Mouse (Mus musculus) spleen, adult 2 months (tissue): ENCODE data around the gene Olfr351. TPM values are rescaled to one million over a fixed set of nuclear protein-coding genes. Genes with fewer than 3 reads are reported as not detected.

Experiments
- DNase-seq, 2 experiments: peaks; one replicate each; pipeline versions ENCODE4 v3.0.0 to v3.0.0-alpha.2; 2012 to 2021; ENCODE audit warnings: low spot score in 2 of 2, low read depth in 1 of 2
- H3K27ac ChIP-seq: fragments of 200-500 bp; 2 replicates; pipeline ENCODE4 v1.5.1; 2012; ENCODE audit warnings: low read length, inconsistent platforms; ENCODE audit not compliant: insufficient read depth
- H3K27me3 ChIP-seq: fragments of 200-500 bp; 2 replicates; pipeline ENCODE4 v1.6.1; 2012; ENCODE audit warnings: mild to moderate bottlenecking, moderate library complexity, low read length, inconsistent platforms; ENCODE audit not compliant: control insufficient read depth, insufficient read depth
- H3K36me3 ChIP-seq: fragments of 200-500 bp; 2 replicates; pipeline ENCODE4 v1.6.1; 2012; ENCODE audit warnings: mild to moderate bottlenecking, low read length, inconsistent platforms; ENCODE audit not compliant: control insufficient read depth, insufficient read depth
- H3K4me1 ChIP-seq: fragments of 200-500 bp; 2 replicates; pipeline ENCODE4 v1.6.1; 2011; ENCODE audit warnings: inconsistent platforms; ENCODE audit not compliant: control insufficient read depth, insufficient read depth, insufficient read length
- H3K4me3 ChIP-seq: fragments of 200-500 bp; 2 replicates; pipeline ENCODE4 v1.5.1; 2011; ENCODE audit warnings: mild to moderate bottlenecking, inconsistent platforms; ENCODE audit not compliant: insufficient read depth, insufficient read length; ENCODE audit errors: extremely low read depth
- CTCF ChIP-seq: fragments of 200-500 bp; IDR thresholded peaks from 2 replicates; pipeline ENCODE4 v1.5.1; 2011; ENCODE audit warnings: mild to moderate bottlenecking, inconsistent platforms; ENCODE audit not compliant: insufficient read depth, insufficient read length, insufficient replicate concordance; ENCODE audit errors: extremely low read depth
- POLR2A ChIP-seq: fragments of 200-500 bp; IDR thresholded peaks from 2 replicates; pipeline ENCODE4 v1.6.1; 2011; ENCODE audit warnings: low read depth, low read length, inconsistent platforms
- WGBS: fragments of 180-500 bp; shearing (Covaris S2); methylation state at CpG from one replicate; pipeline ENCODE4 v1.1.7; 2018; 5-methylcytosine and 5-hydroxymethylcytosine counted together
- polyA plus RNA-seq: library from polyadenylated mRNA; depleted of rRNA; stranded (reverse); fragments of >200 nt; gene quantifications from 2 replicates; pipeline ENCODE4 v1.2.3, GENCODE M21; 2012; rRNA removed

Olfr351 gene
- polyA plus RNA-seq = not detected in 2 replicates

- TF ChIP-seq POLR2A (no peak), CTCF (no peak)
- Histone ChIP-seq H3K27me3 (no peaks in the 10 kb centered on the region), H3K27ac (no peak within 1 kb of the TSS), H3K36me3 (no peaks in the 10 kb centered on the region), H3K4me1 (no peaks in the 10 kb centered on the region), H3K4me3 (no peak within 1 kb of the TSS)
- no peak for DNase-seq
- WGBS = 93% methylated on average over 1 of the region's 1 CpGs
Measured at GRCm38 (mm10) chr2:36862560-36862959, at the start of gene Olfr351. Gene Olfr351, minus strand, starts transcription at chr2:36862660.

GRCm38 (mm10) chr2:36905380-36905779, 42.9 kb upstream of the Olfr351 start, which contains the start of gene Olfr354:
Gene Olfr354, plus strand, starts transcription at chr2:36905680.
- no peak within 1 kb of the TSS for H3K4me3 ChIP-seq
- no peak for TF ChIP-seq CTCF
- TF ChIP-seq POLR2A = no peak
- no peaks in the 10 kb centered on the region for H3K27me3 ChIP-seq
- H3K36me3 ChIP-seq = no peaks in the 10 kb centered on the region
- DNase-seq = no peak
- H3K27ac ChIP-seq = no peak within 1 kb of the TSS
- no peaks in the 10 kb centered on the region for H3K4me1 ChIP-seq

- Histone ChIP-seq H3K36me3 (no peaks in the 10 kb centered on the region), H3K27me3 (no peaks in the 10 kb centered on the region), H3K4me1 (no peaks in the 10 kb centered on the region), H3K27ac (no peak overlapping the region), H3K4me3 (no peak overlapping the region)
- DNase-seq = no peak
- no peak for TF ChIP-seq POLR2A
- TF ChIP-seq CTCF = no peak
Measured at GRCm38 (mm10) chr2:36897114-36897513, 34.7 kb upstream of the Olfr351 start.

GRCm38 (mm10) chr2:36892836-36893235, 30.4 kb upstream of the Olfr351 start, which contains the start of gene Olfr353:
Gene Olfr353, minus strand, starts transcription at chr2:36892936.
- no peak within 1 kb of the TSS for H3K4me3 ChIP-seq
- H3K27ac ChIP-seq = no peak within 1 kb of the TSS
- TF ChIP-seq CTCF (no peak), POLR2A (no peak)
- H3K27me3 ChIP-seq = no peaks in the 10 kb centered on the region
- no peak for DNase-seq
- no peaks in the 10 kb centered on the region for H3K4me1 ChIP-seq
- H3K36me3 ChIP-seq = no peaks in the 10 kb centered on the region

- H3K27me3 ChIP-seq = no peaks in the 10 kb centered on the region
- no peaks in the 10 kb centered on the region for H3K4me1 ChIP-seq
- DNase-seq = no peak
- no peak within 1 kb of the TSS for H3K4me3 ChIP-seq
- no peak within 1 kb of the TSS for H3K27ac ChIP-seq
- H3K36me3 ChIP-seq = no peaks in the 10 kb centered on the region
- no peak for TF ChIP-seq CTCF
- no peak for TF ChIP-seq POLR2A
- 87% methylated on average over 1 of the region's 1 CpGs for WGBS
Measured at GRCm38 (mm10) chr2:36868160-36868559, 5.7 kb upstream of the Olfr351 start, which contains the start of gene Olfr352. Gene Olfr352, plus strand, starts transcription at chr2:36868460.

GRCm38 (mm10) chr2:36846010-36846409, 16.4 kb downstream of the Olfr351 start, which contains the start of gene Olfr350:
Gene Olfr350, plus strand, starts transcription at chr2:36846310.
- TF ChIP-seq CTCF (no peak), POLR2A (no peak)
- H3K36me3 ChIP-seq = no peaks in the 10 kb centered on the region
- no peak within 1 kb of the TSS for H3K27ac ChIP-seq
- no peak within 1 kb of the TSS for H3K4me3 ChIP-seq
- no peak for DNase-seq
- no peaks in the 10 kb centered on the region for H3K4me1 ChIP-seq
- H3K27me3 ChIP-seq = no peaks in the 10 kb centered on the region
- 86% methylated on average over 1 of the region's 1 CpGs for WGBS

- H3K27ac ChIP-seq = no peak within 1 kb of the TSS
- no peaks in the 10 kb centered on the region for H3K4me1 ChIP-seq
- 79% methylated on average over 1 of the region's 1 CpGs for WGBS
- no peaks in the 10 kb centered on the region for H3K27me3 ChIP-seq
- H3K4me3 ChIP-seq = no peak within 1 kb of the TSS
- H3K36me3 ChIP-seq = no peaks in the 10 kb centered on the region
- TF ChIP-seq CTCF = no peak
- no peak for TF ChIP-seq POLR2A
- no peak for DNase-seq
Measured at GRCm38 (mm10) chr2:36816932-36817331, 45.5 kb downstream of the Olfr351 start, which contains the start of gene Olfr3. Gene Olfr3, minus strand, starts transcription at chr2:36817032.

Other genes starting within 250 kb of the Olfr351 start
- not detected in 2 replicates for gene Olfr345, start 222.6 kb downstream of the Olfr351 start, polyA plus RNA-seq
- gene Olfr346, start 176.9 kb downstream of the Olfr351 start, polyA plus RNA-seq = not detected in 2 replicates
- gene Olfr347, start 130.8 kb downstream of the Olfr351 start, polyA plus RNA-seq = not detected in 2 replicates
- not detected in 2 replicates for gene Olfr348, start 78.4 kb downstream of the Olfr351 start, polyA plus RNA-seq
- gene Olfr50, start 72.1 kb downstream of the Olfr351 start, polyA plus RNA-seq = not detected in 2 replicates
- not detected in 2 replicates for gene Olfr3, start 45.6 kb downstream of the Olfr351 start, polyA plus RNA-seq
- gene Olfr350, start 16.4 kb downstream of the Olfr351 start, polyA plus RNA-seq = not detected in 2 replicates
- not detected in 2 replicates for gene Olfr352, start 5.8 kb upstream of the Olfr351 start, polyA plus RNA-seq
- gene Olfr353, start 30.3 kb upstream of the Olfr351 start, polyA plus RNA-seq = not detected in 2 replicates
- not detected in 2 replicates for gene Olfr354, start 43.0 kb upstream of the Olfr351 start, polyA plus RNA-seq
- not detected in 2 replicates for gene Olfr355, start 66.2 kb upstream of the Olfr351 start, polyA plus RNA-seq
- not detected in 2 replicates for gene Olfr356, start 74.5 kb upstream of the Olfr351 start, polyA plus RNA-seq
- not detected in 2 replicates for gene Olfr357, start 131.2 kb upstream of the Olfr351 start, polyA plus RNA-seq
- gene Olfr358, start 146.7 kb upstream of the Olfr351 start, polyA plus RNA-seq = not detected in 2 replicates
- not detected in 2 replicates for gene Olfr360, start 203.1 kb upstream of the Olfr351 start, polyA plus RNA-seq
- gene Olfr361, start 226.6 kb upstream of the Olfr351 start, polyA plus RNA-seq = not detected in 2 replicates